Mouse (Mus musculus) olfactory bulb, adult 2 months (tissue): ENCODE measurements around the gene Tnfaip1.

ENCODE experiments used
- CTCF ChIP-seq: fragments of 200-500 bp; IDR thresholded peaks from 2 replicates; pipeline ENCODE4 v1.5.1; 2012; ENCODE audit warnings: low read depth, mild to moderate bottlenecking, low read length, moderate library complexity; ENCODE audit not compliant: insufficient read depth
- POLR2A ChIP-seq: fragments of 200-500 bp; IDR thresholded peaks from 2 replicates; pipeline ENCODE4 v1.6.1; 2012; ENCODE audit warnings: mild to moderate bottlenecking, low read depth, low read length, moderate library complexity; ENCODE audit not compliant: insufficient read depth

- TF ChIP-seq CTCF (no peak), POLR2A (no peak)
Measured at GRCm38 (mm10) chr11:78495904-78496303, 40.2 kb downstream of the Tnfaip1 start.
